Mouse (Mus musculus): ENCODE data around the gene Stox2.

GRCm38 (mm10) chr8:47335940-47336339 is 110.2 kb downstream of the Stox2 start:
- no peak for TF ChIP-seq CTCF (IDR thresholded peaks at IDR 0.05; ENCODE audit: low read depth)
- no peak for TF ChIP-seq EP300 (IDR thresholded peaks at IDR 0.05; ENCODE audit: low read depth)
